Mouse (Mus musculus) urinary bladder, postnatal 36 days (tissue): ENCODE results near the gene Socs7.
A peak's percentile ranks its signal among the peaks of the same experiment; 100 is the strongest.
"Not testable (repeated sequence)": the region's sequence is repeated elsewhere in the genome, so short reads cannot be mapped to it uniquely, and the experiment has no call there.

ENCODE experiments used
- DNase-seq, 2 experiments: peaks; one replicate each; pipeline ENCODE4 v3.0.0; 2022; ENCODE audit warnings: low spot score in 2 of 2, mixed read lengths in 1 of 2

Gene Socs7

GRCm38 (mm10) chr11:97361948-97362648, at the start of gene Socs7:
Socs7 (plus strand) TSS chr11:97362551.
- peak; percentile 92 to 94 for DNase-seq

DNA sequence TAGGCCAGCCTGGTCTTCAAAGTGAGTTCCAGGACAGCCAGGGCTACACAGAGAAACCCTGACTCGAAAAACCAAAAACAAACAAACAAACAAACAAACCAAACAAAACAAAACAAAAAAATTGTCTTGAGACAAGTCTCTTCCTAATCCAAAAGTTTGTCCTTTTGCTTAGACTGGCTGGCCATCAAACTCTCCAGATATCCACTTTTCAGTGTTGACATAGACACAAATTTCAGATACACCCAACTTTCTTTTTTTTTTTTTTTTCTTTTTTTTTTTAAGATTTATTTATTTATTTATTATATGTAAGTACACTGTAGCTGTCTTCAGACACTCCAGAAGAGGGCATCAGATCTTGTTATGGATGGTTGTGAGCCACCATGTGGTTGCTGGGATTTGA, 49.5 kb upstream of the Socs7 start:
- not testable (repeated sequence) for DNase-seq

GRCm38 (mm10) chr11:97314110-97314509, 48.2 kb upstream of the Socs7 start:
- DNase-seq, result no peak

DNA sequence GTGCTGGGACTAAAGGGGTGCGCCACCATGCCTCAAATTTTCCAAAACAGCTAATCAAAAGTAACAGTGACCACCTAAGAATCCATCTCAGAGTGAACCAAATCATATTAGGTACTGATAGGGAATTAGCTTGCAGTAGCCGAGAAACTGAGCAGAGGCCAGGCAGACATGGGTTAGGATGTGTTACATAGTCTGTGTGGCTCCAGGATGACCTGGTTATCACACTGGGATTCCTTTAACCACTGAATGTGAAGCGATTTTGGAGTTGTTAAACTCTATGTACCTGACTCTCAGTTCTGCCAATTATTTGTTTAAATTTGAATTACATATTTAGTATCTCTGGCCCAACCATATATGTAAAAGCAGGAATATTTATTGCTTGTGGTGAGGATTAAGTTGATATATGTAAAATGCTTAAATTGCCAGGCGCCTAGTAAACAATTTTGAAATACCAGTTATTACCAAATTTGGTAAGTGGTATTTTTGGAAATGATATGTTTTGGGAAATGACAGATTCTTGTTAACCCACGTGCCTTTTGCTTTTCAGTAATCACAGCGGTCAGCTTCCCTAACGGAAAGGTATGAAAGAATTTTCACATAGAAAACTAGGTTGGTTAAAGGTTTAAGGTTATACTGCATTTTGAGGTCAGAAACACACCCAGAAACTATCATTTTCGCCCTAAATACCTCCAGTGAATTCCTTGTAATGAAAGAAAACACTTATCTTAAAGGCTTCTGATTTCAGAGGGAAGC, 47.4 kb upstream of the Socs7 start:
- no peak for DNase-seq

- DNase-seq, result peak; percentile 96 to 98
Measured at GRCm38 (mm10) chr11:97315504-97316503, 46.5 kb upstream of the Socs7 start, which contains the start of gene Mrpl45. Mrpl45 (plus strand) TSS chr11:97315716.

DNA sequence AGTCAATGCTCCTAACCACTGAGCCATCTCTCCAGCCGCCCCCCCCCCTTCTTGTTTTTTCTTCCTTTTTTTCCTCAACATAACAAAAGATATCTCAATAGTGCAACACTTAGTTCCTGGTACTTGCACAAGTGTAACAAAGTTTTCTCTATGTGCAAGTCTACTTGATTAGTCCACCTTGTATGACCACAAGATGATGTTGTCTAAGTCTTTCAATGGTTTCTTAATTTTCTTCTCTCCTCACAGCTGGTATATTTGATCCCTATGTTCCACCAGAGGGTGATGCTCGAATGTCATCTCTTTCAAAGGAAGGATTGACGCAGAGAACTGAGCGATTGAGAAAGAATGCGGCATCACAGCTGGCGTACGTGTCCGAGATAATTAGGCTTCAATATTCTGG, 41.2 kb upstream of the Socs7 start:
- DNase-seq, result no peak

GRCm38 (mm10) chr11:97321894-97322600, 40.3 kb upstream of the Socs7 start:
- not testable (repeated sequence) for DNase-seq

DNA sequence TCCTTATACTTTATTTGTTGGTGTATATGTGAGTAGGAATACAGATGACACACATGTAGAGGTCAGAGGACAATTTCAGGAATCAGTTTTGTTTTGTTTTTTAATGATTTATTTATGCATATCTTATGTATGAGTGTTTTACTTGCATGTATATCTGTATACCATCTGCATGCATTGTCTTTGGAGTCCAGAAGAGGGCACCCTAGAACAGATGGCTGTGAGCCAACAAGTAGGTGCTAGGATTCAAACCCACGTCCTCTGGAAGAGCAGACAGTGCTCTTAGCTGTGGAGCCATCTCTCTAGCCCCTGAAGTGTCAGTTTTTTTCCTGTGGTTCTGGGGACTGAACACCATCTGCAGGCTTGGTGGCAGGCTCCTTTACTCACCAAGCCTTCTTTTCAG, 37.1 kb upstream of the Socs7 start:
- DNase-seq, result no peak

- peak in 1 of 2 experiments; percentile 63 for DNase-seq
Measured at GRCm38 (mm10) chr11:97328148-97328547, 34.2 kb upstream of the Socs7 start.

DNA sequence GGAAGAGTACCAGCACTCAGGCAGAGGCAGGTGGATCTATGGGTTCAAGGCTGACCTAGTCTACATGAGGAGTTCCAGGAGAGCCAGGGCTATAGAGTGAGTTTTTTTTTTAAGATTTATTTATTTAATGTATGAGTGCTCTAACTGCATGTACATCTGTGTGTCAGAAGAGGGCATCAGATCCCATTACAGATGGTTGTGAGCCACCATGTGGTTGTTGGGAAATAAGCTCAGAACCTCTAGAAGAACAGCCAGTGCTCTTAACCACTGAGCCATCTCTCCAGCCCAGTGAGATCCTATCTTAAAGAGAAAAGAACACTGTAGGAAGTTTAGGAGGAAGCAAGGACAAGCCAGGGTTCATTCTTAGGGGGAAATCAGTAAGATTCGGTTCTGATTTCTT, 32.0 kb upstream of the Socs7 start:
- no peak for DNase-seq

- peak in 1 of 2 experiments; percentile 30 for DNase-seq
Measured at GRCm38 (mm10) chr11:97331231-97332190, 30.8 kb upstream of the Socs7 start.

GRCm38 (mm10) chr11:97333044-97333443, 29.3 kb upstream of the Socs7 start:
- DNase-seq, result no peak

DNA sequence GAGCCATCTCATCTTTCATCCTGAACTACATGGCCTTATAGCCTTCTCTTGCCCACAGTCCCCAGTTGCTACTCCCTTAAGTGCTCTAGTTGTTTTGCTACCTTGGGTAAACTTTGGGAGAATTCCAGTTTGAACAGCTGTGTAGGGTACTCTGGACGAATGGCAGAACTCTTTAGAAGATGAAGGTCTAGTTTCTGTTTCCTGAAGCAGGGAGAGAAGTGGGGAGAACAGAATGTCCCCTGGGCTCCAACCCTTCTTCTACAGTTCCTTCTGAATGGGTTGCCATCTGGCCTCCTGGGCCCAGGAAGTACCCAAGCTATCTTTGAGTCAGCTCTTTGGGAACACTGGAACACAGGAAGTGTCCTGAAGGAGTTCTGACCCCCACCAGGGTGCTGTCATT, 28.5 kb upstream of the Socs7 start:
- no peak for DNase-seq

- no peak for DNase-seq
Measured at GRCm38 (mm10) chr11:97334400-97334799, 28.0 kb upstream of the Socs7 start.

DNA sequence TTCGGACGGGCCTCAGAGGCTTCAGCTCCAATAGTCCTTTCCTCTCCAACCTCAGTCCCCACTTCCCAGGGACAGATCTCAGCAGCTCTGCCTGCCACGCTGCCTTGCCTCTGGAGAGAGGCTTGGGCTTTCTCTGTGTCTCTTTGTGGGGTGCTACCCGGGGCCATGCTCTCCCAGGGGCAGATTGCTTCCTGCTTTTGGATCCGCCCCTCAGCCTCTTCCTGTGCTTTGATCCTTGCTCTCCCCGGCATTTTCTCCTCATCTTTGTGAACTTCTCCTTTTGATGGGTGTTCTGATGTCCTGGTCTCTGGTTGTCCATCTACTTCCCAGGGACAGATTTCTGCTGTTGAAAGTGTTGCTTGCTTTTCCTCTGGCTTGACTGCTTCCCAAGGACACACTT, 26.1 kb upstream of the Socs7 start:
- DNase-seq, result no peak

DNA sequence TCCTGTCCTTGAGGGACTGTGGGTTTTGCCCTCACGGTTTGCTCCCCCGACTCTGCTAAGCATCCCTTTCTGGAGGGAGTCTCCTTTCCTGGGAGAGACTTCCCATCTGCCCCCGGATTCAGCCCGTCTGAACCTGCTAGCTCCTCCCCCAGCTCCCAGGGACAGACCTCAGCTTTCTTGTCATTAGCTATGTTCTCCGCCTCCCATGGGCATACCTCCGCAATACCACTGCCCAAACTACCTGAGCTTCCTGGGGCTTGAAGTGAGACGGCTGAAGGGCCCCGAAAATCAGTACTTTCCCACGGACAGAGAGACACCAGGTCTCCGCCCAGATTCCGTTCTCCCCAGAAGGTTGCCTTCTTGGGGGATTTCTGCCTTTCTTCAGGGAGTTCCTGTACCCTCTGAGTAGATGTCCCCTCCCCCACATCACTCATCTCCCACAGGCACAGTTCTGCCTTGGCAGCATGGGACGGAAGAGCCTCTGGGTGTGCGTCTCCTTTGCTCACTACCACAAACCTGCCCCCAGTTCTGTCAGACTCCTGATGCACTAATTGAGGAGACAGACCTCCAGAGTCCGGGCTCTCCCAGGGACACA, 25.5 kb upstream of the Socs7 start:
- no peak for DNase-seq

GRCm38 (mm10) chr11:97337363-97337762, 25.0 kb upstream of the Socs7 start:
- no peak for DNase-seq

GRCm38 (mm10) chr11:97338302-97338976, 23.9 kb upstream of the Socs7 start:
- peak in 1 of 2 experiments; percentile 29 for DNase-seq

DNA sequence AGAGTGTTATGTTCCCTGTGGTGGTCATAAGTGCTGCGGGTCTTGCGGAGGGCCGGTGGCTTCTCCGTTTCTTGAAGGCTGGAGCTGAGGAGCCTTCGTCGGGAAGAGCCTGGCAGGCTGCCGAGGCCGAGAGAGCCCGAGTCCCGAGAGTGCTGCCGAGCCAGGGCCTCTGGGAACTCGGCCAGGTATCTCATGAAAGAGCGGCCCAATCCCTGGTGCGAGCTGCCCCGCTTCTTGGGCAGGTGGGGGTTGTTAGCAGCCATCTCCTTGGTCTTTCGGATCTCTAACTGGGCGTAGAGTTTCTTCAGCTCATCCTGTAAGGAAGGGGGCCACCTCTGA, 23.4 kb upstream of the Socs7 start:
- peak in 1 of 2 experiments; percentile 70 for DNase-seq
